Mouse (Mus musculus): ENCODE results near the gene Mas1. TPM values are rescaled to one million over a fixed set of nuclear protein-coding genes. Genes with fewer than 3 reads are reported as not detected.

Mas1 gene
- polyA plus RNA-seq, 1 experiment from 2014 or later = 0.61 TPM

GRCm38 (mm10) chr17:12835738-12836137 lies 32.2 kb downstream of the Mas1 start:
- no peak overlapping the region for H3K4me3 ChIP-seq (ENCODE audit: low read length)
- no peaks in the 10 kb centered on the region for H3K9me3 ChIP-seq (ENCODE audit: low read length)
- 93% methylated on average over 5 of the region's 5 CpGs for WGBS
- H3K4me1 ChIP-seq (ENCODE audit: insufficient read depth, low read length) = no peaks in the 10 kb centered on the region
- no peak overlapping the region for H3K4me2 ChIP-seq (replicated peaks; ENCODE audit: low read depth, low read length)
- H3K36me3 ChIP-seq (ENCODE audit: insufficient read depth, low read length) = no peaks in the 10 kb centered on the region
- no peaks in the 10 kb centered on the region for H3K27me3 ChIP-seq (ENCODE audit: insufficient read depth, low read length)
- no peak for ATAC-seq (ENCODE audit: low FRiP score, low TSS enrichment)
- H3K27ac ChIP-seq (ENCODE audit: low read length) = no peak overlapping the region
- H3K9ac ChIP-seq (replicated peaks; ENCODE audit: low read length) = no peak overlapping the region

- 52% methylated on average over 3 of the region's 3 CpGs for WGBS
- Histone ChIP-seq H3K9me3 (ENCODE audit: low read length) (no peaks in the 10 kb centered on the region), H3K4me1 (ENCODE audit: insufficient read depth, low read length) (no peaks in the 10 kb centered on the region), H3K4me2 (replicated peaks; ENCODE audit: low read depth, low read length) (no peak overlapping the region), H3K4me3 (ENCODE audit: low read length) (no peak overlapping the region), H3K36me3 (ENCODE audit: insufficient read depth, low read length) (no peaks in the 10 kb centered on the region), H3K27me3 (ENCODE audit: insufficient read depth, low read length) (no peaks in the 10 kb centered on the region), H3K27ac (ENCODE audit: low read length) (peak overlapping the region; percentile 82), H3K9ac (replicated peaks; ENCODE audit: low read length) (no peak overlapping the region)
- no peak for ATAC-seq (ENCODE audit: low FRiP score, low TSS enrichment)
These were observed 33.1 kb downstream of the Mas1 start for GRCm38 (mm10) chr17:12834826-12835225.

GRCm38 (mm10) chr17:12834317-12834716 lies 33.6 kb downstream of the Mas1 start:
- Histone ChIP-seq H3K4me1 (ENCODE audit: insufficient read depth, low read length) (no peaks in the 10 kb centered on the region), H3K9ac (replicated peaks; ENCODE audit: low read length) (no peak overlapping the region), H3K4me2 (replicated peaks; ENCODE audit: low read depth, low read length) (no peak overlapping the region), H3K27ac (ENCODE audit: low read length) (no peak overlapping the region), H3K36me3 (ENCODE audit: insufficient read depth, low read length) (no peaks in the 10 kb centered on the region), H3K4me3 (ENCODE audit: low read length) (no peak overlapping the region), H3K27me3 (ENCODE audit: insufficient read depth, low read length) (no peaks in the 10 kb centered on the region), H3K9me3 (ENCODE audit: low read length) (no peaks in the 10 kb centered on the region)
- 69% methylated on average over 3 of the region's 3 CpGs for WGBS
- peak; percentile 94 for ATAC-seq (ENCODE audit: low FRiP score, low TSS enrichment)

GRCm38 (mm10) chr17:12832657-12833056 lies 35.3 kb downstream of the Mas1 start:
- WGBS = 95% methylated on average over 4 of the region's 4 CpGs
- no peaks in the 10 kb centered on the region for H3K27me3 ChIP-seq (ENCODE audit: insufficient read depth, low read length)
- H3K4me3 ChIP-seq (ENCODE audit: low read length) = no peak overlapping the region
- no peaks in the 10 kb centered on the region for H3K36me3 ChIP-seq (ENCODE audit: insufficient read depth, low read length)
- H3K27ac ChIP-seq (ENCODE audit: low read length) = no peak overlapping the region
- no peak for ATAC-seq (ENCODE audit: low FRiP score, low TSS enrichment)
- no peak overlapping the region for H3K4me2 ChIP-seq (replicated peaks; ENCODE audit: low read depth, low read length)
- no peak overlapping the region for H3K9ac ChIP-seq (replicated peaks; ENCODE audit: low read length)
- H3K9me3 ChIP-seq (ENCODE audit: low read length) = no peaks in the 10 kb centered on the region; the same call in 1 of the 2 replicates
- H3K4me1 ChIP-seq (ENCODE audit: insufficient read depth, low read length) = no peaks in the 10 kb centered on the region

- Histone ChIP-seq H3K4me3 (ENCODE audit: low read length) (no peak overlapping the region), H3K9ac (replicated peaks; ENCODE audit: low read length) (no peak overlapping the region), H3K27me3 (ENCODE audit: insufficient read depth, low read length) (no peaks in the 10 kb centered on the region), H3K9me3 (ENCODE audit: low read length) (peaks cover 3% of the 10 kb centered on the region; the same call in 1 of the 2 replicates), H3K4me2 (replicated peaks; ENCODE audit: low read depth, low read length) (no peak overlapping the region), H3K27ac (ENCODE audit: low read length) (no peak overlapping the region), H3K4me1 (ENCODE audit: insufficient read depth, low read length) (no peaks in the 10 kb centered on the region), H3K36me3 (ENCODE audit: insufficient read depth, low read length) (no peaks in the 10 kb centered on the region)
- ATAC-seq (ENCODE audit: low FRiP score, low TSS enrichment) = no peak
- 92% methylated on average over 3 of the region's 3 CpGs for WGBS
These were observed 35.7 kb downstream of the Mas1 start for GRCm38 (mm10) chr17:12832231-12832630.

GRCm38 (mm10) chr17:12830351-12830750 lies 37.6 kb downstream of the Mas1 start:
- WGBS = 75% methylated on average over 5 of the region's 5 CpGs
- H3K27ac ChIP-seq (ENCODE audit: low read length) = no peak overlapping the region
- H3K36me3 ChIP-seq (ENCODE audit: insufficient read depth, low read length) = no peaks in the 10 kb centered on the region
- H3K4me2 ChIP-seq (replicated peaks; ENCODE audit: low read depth, low read length) = no peak overlapping the region
- no peaks in the 10 kb centered on the region for H3K27me3 ChIP-seq (ENCODE audit: insufficient read depth, low read length)
- ATAC-seq (ENCODE audit: low FRiP score, low TSS enrichment) = no peak
- H3K9me3 ChIP-seq (ENCODE audit: low read length) = peaks cover 9% of the 10 kb centered on the region; the same call in 1 of the 2 replicates
- H3K4me3 ChIP-seq (ENCODE audit: low read length) = no peak overlapping the region
- no peak overlapping the region for H3K9ac ChIP-seq (replicated peaks; ENCODE audit: low read length)
- H3K4me1 ChIP-seq (ENCODE audit: insufficient read depth, low read length) = no peaks in the 10 kb centered on the region

DNA sequence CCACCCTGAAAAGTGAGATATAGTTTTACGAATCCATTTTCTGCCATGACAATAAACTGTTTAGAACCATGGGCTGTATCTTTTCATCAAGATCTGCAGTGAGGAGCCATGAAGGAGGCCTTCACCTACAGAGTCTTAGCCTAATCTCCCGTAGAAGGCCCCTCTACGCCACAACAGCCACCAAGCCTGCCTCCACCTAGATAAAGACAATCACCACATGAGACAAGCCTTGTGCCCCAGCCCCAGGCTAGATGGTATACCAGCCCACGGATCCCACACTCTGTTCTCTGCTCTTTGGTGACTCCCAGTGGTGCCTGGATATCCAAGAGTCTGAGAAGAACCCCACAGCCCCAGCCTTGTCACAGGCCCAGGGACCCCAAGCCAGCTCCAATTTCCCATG lies 52.1 kb downstream of the Mas1 start:
- no peak for ATAC-seq (ENCODE audit: low FRiP score, low TSS enrichment)
- H3K36me3 ChIP-seq (ENCODE audit: insufficient read depth, low read length) = peaks cover 68% of the 10 kb centered on the region

DNA sequence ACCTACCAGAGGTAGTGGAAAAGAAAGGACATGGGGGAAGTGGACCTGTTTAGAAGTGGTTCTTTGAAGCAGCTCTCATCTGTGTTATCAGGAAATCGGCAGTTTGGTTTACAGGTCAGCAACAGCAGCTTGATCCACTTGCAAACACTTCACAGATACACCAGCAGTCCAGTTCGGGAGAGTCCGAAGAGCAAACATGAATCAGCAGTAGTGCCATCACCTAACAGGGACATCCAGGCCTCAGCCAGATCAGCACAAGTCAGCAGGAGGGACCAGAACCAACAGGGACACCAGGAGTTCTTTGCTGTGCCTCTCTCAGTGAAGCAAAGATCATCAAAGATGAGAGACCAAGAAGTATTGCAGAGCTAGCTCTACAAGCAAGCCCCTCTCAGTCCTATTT lies 53.4 kb downstream of the Mas1 start:
- Histone ChIP-seq H3K9ac (replicated peaks; ENCODE audit: low read length) (no peak overlapping the region), H3K4me1 (ENCODE audit: insufficient read depth, low read length) (peaks cover 6% of the 10 kb centered on the region; the same call in 1 of the 2 replicates), H3K9me3 (ENCODE audit: low read length) (peaks cover 34% of the 10 kb centered on the region), H3K27ac (ENCODE audit: low read length) (no peak overlapping the region), H3K36me3 (ENCODE audit: insufficient read depth, low read length) (peaks cover 55% of the 10 kb centered on the region), H3K27me3 (ENCODE audit: insufficient read depth, low read length) (no peaks in the 10 kb centered on the region), H3K4me2 (replicated peaks; ENCODE audit: low read depth, low read length) (no peak overlapping the region), H3K4me3 (ENCODE audit: low read length) (no peak overlapping the region)
- ATAC-seq (ENCODE audit: low FRiP score, low TSS enrichment) = no peak
- 84% methylated on average over 3 of the region's 3 CpGs for WGBS

More for the DNA sequence above, 52.1 kb downstream of the Mas1 start:
- Histone ChIP-seq H3K9me3 (ENCODE audit: low read length) (peaks cover 47% of the 10 kb centered on the region), H3K9ac (replicated peaks; ENCODE audit: low read length) (no peak overlapping the region), H3K4me3 (ENCODE audit: low read length) (no peak overlapping the region), H3K27ac (ENCODE audit: low read length) (no peak overlapping the region), H3K27me3 (ENCODE audit: insufficient read depth, low read length) (no peaks in the 10 kb centered on the region), H3K4me2 (replicated peaks; ENCODE audit: low read depth, low read length) (no peak overlapping the region), H3K4me1 (ENCODE audit: insufficient read depth, low read length) (no peaks in the 10 kb centered on the region)
- WGBS = 91% methylated on average over 4 of the region's 4 CpGs

DNA sequence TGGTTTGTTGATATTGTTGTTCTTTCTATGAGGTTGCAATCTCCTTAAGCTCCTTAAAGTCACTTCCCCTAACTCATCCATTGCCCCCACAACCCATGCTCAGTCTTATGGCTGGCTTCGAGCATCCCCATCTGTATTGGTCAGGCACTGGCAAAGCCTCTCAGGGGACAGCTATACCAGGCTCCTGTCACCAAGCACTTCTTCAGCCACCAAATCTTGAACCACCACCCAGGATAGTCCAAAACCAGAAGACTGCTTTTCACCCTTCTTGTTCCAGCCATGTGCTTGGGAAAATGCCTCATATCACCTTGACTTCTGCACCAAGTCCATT lies 57.0 kb downstream of the Mas1 start:
- Histone ChIP-seq H3K36me3 (ENCODE audit: insufficient read depth, low read length) (peaks cover 20% of the 10 kb centered on the region), H3K27ac (ENCODE audit: low read length) (no peak overlapping the region), H3K27me3 (ENCODE audit: insufficient read depth, low read length) (no peaks in the 10 kb centered on the region), H3K4me1 (ENCODE audit: insufficient read depth, low read length) (peaks cover 6% of the 10 kb centered on the region; the same call in 1 of the 2 replicates), H3K4me2 (replicated peaks; ENCODE audit: low read depth, low read length) (no peak overlapping the region), H3K9me3 (ENCODE audit: low read length) (peaks cover 7% of the 10 kb centered on the region; the same call in 1 of the 2 replicates), H3K9ac (replicated peaks; ENCODE audit: low read length) (no peak overlapping the region), H3K4me3 (ENCODE audit: low read length) (no peak overlapping the region)
- ATAC-seq (ENCODE audit: low FRiP score, low TSS enrichment) = peak; percentile 18; the same call in 1 of the 2 replicates
- WGBS = 100% methylated on average over 1 of the region's 1 CpGs

DNA sequence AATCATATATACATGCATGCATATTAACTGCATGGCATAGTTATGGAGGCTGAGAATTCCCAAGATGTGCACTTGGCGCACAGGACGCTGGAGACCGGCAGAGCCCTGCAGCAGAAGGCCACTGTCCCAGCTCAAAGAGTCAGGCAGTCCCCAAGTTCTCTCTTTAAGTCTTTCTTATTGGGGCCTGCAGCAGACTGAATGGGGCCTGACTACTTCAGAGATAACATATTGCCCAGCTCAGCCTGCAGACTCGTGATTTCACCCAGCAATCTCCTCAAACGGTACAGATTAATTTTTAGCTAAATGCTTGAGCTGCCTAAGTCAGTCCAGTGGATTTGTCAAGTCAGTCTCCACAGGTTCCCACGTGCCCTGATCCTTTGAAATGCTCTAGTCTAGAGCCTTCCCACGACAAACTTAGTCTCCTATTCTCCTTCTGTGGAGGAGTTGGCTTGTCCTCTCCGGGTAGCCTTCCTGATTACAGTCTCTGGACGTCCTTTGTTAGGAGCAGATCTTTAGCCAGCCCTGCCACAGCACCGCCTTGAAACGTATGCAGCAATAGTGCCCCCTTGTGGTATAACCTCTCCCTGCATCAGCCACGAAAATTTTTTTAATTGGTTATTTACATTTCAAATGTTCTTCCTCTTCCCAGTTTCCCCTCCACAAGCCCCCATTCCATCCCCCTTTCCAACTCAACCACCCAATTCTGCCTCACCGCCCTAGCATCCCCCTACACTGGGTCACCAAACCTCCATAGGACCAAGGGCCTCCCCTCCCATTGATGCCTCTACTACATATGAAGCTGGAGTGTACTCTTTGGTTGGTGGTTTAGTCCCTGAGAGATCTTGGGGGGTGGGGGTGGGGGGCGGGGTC lies 57.6 kb downstream of the Mas1 start:
- Histone ChIP-seq H3K27me3 (ENCODE audit: insufficient read depth, low read length) (no peaks in the 10 kb centered on the region), H3K9ac (replicated peaks; ENCODE audit: low read length) (no peak overlapping the region; the same call in 1 of the 2 replicates)
- 23% methylated on average over 14 of the region's 14 CpGs for WGBS

More for the DNA sequence above, 57.6 kb downstream of the Mas1 start:
- peak; percentile 92 for ATAC-seq (ENCODE audit: low FRiP score, low TSS enrichment)
- H3K36me3 ChIP-seq (ENCODE audit: insufficient read depth, low read length) = peaks cover 14% of the 10 kb centered on the region
- peaks cover 6% of the 10 kb centered on the region; the same call in 1 of the 2 replicates for H3K4me1 ChIP-seq (ENCODE audit: insufficient read depth, low read length)
- H3K4me2 ChIP-seq (replicated peaks; ENCODE audit: low read depth, low read length) = no peak overlapping the region
- peak overlapping the region; percentile 61 for H3K27ac ChIP-seq (ENCODE audit: low read length)
- H3K9me3 ChIP-seq (ENCODE audit: low read length) = peaks cover 7% of the 10 kb centered on the region; the same call in 1 of the 2 replicates
- no peak overlapping the region for H3K4me3 ChIP-seq (ENCODE audit: low read length)
